Mouse (Mus musculus) T-helper 17 cell (primary cell): Measurements from ENCODE around the gene Mrpl39.

ENCODE experiments used
- in situ Hi-C, 2 experiments: fragments of 300-600 bp; cut with MboI, MseI; formaldehyde crosslinking; loops; 1 replicate in 1 of 2; 2 replicates in 1 of 2; pipeline ENCODE4 v1.15.1; 2025; ENCODE audit warnings: high pct_unique_total_duplicates in 2 of 2

The Mrpl39 gene

DNA sequence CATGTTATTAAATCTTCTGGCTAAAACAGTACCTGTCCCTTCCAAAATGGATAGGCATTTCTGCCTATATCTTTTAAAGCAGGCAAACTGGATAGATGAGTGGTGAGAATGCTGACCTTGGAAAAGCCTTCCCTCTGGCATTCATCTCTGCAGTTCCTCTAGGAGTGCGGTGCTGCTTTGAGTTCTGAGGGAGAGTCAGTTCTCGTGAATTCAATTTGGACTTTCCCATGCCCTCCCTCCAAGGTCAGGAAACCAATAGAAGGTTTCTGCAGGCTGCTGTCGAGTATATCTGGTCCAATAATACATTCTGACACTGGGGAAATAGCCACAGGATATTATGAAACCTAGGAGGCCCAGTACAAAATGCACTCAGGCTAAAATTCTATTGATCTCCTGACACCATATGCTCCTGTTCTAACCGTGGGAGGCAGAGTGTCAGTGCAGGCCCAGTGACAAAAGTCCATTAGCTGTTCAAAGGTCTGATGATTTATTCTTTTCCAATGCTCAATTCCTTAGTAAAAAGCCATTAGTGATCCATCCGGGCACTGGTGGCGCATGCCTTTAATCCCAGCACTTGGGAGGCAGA lies 10.3 kb upstream of the Mrpl39 start:
- in situ Hi-C loops, result no loop called here

DNA sequence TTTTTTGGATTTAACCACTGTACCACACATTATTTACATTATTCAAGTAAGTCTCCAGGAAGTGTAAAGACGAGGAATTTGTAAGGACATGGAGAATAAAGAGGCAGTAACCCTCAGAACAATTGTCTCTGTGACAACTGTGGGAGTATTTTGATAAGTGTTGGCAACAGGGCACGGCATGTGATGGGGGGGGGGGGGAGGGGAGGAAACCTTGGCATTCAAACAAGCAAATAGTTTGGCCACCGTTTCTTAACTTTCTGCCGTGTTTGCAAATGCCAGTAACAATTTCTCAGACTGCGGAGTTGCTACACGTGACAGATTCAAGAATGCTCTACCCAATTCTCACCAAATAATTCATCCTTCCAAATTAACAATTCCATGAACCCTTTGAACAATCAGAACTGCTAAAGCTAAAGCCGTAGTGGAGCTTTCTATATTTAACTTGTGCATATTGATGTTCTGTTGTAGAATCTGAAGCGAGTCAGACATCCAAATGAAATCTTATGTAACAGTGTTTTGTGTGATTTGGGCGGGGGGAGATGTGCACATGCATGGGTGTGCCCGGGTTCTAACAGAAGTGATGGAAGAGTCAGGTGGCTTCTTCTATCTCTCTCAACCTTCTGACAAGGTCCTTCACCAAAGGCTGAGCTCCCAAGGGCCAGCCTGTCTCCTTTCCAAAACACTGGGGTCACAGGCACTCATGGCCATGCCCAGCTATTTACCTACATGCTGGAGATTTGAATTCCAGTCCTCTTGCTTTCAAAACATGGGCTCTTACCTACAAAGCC lies 9.4 kb upstream of the Mrpl39 start:
- in situ Hi-C loops, result no loop called here

DNA sequence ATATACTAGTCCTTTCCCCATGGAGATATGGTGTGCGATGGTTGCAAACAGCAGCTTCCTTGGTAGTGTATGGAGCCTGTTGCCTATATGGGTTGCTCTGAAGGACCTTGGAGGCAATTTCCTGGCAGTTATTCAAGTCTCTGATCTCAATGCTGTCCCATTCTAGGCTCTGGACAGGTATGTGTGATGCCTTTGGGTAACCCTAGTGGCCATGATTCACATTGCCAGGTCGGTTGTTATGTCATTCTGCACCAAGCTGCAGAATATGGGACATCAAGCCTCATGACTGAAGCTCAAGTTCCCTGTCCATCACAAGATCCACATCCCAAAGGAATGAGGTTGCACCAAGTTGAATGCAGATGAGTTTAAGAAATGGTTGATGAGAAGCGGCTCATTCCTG lies 1.8 kb upstream of the Mrpl39 start:
- in situ Hi-C loops, result loop anchor here (5.0 kb wide), 1 partner anchor 95 kb away; the partner anchor contains the start of gene Gabpa (in 2 of the 2)

DNA sequence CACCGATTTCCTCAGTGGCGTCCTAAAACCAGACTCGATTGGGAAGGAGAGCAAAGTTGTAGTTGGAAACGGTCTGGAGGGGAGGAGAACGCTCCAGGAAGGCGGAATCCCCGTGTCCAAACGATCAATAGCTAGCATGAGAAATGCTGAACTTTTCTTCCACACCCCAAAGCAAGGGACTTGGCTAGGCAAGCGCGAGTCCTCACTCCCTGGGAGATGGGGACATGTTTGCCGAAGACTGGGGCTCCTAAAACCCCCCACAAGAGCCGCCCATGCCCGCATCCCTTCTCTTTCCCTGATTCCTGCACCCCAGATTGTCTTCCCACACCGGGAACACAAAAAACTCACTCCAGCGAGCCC lies 756 bp downstream of the Mrpl39 start:
- in situ Hi-C loops, result loop anchor here (5.0 kb wide), 1 partner anchor 98 kb away; the partner anchor contains the start of gene Gabpa (in 2 of the 2)

DNA sequence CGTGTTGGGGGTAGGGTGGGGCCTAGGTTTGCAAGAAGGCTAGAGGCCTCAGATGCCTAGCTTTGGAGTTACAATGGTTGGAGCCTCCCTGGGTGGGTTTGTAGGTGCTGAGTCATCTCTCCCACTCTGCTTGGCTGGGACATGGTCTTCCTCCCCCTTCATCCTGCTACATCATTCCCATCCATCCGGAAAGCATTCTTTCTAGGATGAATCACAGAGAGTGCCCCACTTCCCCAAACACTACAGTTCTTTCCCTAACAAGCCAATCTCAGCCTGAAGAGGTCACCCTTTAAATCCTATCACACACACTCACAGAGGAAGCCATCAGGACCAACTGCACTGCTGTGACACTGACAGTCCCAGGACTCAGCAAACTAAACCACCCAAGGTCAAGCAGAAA lies 14.9 kb downstream of the Mrpl39 start:
- in situ Hi-C loops, result no loop called here

DNA sequence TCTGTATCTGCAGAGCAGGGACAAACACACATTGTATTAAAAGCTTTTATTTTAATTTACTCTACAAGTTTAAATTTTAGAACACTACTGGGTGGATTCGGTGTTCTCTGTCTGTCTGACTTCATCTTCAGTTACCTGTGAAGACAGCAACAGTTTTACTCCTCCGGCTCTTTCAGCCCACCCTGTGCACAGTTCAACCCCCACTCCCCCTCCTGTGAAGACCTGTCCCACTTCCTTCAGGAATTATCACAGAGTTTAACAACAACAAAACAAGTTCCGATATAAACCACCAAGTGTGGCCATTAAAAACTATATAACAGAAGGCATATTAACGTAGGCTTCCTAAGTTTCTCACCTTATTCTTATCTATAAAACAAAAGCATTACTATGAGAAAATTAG lies 17.3 kb downstream of the Mrpl39 start:
- in situ Hi-C loops, result no loop called here

DNA sequence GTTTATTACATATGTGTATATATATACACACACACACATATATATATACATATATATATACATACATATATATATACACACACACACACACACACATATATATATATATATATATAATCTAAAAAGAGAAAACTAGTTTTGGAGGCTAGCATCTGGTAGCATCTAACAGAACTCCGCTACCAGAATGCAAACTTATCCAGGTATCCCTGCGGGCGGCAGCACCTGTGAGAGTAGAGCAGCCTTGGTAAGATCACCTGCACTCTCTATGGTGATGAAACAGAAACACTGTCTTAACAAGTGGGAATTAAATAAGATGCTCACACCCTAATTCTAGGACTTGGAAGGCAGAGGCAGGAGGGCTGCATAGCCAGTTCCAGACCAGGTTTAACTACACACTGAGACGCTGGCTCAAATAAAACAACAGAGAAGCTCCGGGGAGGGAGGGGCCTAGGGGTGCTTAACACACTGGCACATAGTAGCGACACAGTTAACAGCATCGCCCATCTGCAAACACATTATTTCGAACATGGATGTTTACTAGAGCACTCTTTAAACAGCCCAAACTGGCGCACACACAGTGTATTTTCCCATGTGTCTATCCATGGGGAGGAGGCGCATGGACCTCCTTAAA lies 17.8 kb downstream of the Mrpl39 start:
- in situ Hi-C loops, result no loop called here

DNA sequence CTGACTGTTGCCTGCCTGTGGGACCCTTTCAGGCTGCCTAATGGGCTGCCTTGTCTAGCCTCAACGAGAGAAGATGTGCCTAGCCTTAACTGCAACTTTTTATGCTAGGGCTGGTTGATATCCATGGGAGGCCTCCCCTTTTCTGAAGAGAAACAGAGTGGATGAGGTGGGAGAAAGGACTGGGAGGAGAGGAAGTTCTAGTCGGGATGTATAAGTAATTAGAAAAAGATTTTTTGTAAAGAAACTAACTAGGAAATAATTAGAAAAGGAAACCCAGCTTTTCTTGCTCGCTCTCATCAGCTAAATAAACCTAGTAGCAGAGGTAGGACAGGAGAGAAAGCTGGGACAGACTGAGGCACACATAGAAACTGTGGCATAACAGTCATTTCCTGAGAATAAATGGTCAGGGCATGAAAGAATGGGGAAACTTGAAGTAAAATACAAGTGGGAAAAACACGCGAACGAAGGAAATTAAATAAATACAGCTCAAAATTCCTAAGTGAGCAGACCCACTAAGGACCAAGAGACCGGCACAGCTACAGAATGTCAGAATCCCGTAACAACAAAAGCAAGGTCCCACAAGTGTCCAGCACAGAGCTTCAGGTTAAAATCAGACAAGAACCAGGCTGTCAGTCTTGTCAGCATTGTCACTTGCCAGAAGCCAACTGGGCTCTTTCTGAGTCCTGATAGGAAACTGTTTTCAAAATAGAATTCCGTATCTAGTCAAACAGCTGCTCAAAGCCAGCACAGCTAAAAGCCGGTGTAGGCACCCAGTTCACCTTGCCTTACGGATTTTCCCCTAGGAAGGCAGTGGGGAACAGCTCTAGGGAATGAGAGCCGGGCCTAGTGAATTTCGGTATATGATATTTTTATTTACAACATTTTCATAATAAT lies 18.6 kb downstream of the Mrpl39 start:
- in situ Hi-C loops, result no loop called here

DNA sequence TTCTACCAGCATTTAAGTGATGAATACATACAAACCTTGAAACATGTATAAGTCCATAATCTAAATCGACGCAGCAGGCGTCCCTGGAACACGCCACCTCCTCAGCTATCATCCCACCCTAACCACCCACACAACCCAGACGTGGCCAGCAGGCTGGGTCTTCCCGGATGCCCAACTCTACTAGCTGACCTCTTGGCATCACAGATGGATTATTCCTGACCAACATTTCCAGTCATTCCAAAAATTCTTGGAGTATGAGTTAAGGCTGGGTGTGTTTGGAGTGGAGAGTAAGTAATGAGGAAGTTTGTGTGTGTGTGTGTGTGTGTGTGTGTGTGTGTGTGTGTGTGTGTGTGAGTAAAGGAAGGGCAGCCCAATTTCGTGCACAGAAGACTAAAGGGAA lies 19.3 kb downstream of the Mrpl39 start:
- in situ Hi-C loops, result no loop called here

DNA sequence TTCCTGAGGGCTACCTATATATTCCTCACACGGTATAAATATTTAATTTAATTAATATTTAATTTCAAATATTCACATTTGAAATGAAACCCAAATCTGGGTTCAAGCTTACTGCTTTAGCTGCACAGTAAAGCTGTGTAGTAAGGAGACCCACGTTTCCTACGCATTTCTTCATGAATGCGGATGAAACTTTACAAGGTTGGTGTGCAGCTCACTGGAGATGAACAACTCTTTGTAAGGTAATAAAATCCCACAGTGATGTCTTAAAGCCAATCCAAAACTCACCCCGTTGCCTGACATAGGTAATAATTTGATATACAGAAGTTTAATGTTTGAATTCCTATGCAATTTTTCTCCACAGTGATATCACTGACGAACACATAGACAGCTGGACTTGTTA lies 20.6 kb downstream of the Mrpl39 start:
- in situ Hi-C loops, result no loop called here

DNA sequence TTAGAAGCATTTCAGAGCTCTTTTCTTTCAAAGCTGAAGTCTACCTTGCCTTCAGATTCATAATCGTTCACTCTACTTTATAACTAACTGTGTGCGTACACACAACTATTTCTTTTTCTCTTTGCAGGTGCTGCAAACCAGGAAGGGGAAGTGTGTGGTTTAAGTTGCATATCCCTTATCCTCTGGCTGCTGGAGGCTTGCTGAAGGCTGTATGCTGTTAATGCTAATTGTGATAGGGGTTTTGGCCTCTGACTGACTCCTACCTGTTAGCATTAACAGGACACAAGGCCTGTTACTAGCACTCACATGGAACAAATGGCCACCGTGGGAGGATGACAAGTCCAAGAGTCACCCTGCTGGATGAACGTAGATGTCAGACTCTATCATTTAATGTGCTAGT lies 21.6 kb downstream of the Mrpl39 start:
- in situ Hi-C loops, result no loop called here

DNA sequence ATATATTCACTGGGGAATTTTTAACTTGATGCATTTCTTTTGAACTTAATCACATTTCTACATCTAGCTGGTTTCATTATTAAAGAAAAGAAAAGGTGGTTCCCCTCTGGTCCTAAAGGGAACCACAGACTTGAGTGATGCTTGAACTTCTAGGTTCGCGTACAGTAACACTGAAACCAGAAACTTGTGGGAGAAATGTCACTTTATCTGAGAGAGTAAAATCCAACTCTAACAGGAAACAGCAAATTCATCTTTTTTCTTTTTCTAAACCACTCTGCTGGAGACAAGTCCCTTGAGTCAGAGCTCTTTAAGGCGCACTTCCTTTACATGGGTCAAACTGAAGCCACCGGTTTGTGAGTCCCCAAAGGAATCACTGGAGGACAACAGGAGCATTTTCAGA lies 22.4 kb downstream of the Mrpl39 start:
- in situ Hi-C loops, result no loop called here

DNA sequence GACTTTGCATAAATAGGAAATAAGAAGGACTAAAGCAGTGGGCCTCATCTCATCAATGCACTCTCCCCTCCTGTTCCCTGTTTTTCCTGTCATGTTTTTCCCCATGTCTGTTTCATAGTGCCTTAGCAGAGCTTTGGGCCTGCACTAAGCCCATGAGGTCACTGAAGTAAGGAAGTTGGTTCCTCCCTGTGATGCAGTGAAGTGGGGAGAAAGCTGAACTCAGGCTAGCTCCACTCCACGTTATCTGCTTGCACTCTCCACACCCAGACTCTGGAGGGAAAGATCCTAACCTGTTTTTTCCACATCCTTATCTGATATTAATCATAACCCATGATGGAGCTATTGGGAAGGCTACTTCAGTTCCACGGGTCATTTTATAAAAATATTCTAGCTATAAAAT lies 26.9 kb downstream of the Mrpl39 start:
- in situ Hi-C loops, result no loop called here

DNA sequence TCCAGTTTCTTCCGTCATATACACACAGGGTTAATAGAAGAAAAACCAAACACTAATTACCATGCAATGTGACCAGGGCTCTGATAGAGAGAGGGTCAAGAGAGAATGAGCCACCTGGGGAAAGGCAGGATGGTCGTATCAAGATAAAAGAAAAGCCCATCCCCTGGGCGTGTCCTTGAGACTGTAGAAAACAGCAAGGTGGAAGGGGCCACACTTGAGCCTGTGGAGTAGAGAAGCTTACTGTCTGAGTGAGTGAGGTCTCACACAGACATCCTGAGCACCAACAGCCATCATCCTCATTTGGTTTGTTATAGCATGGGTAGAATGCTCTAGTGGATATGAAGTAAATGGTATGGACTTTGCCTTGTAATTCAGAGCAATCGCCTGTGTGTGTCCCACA lies 27.7 kb downstream of the Mrpl39 start:
- in situ Hi-C loops, result no loop called here

DNA sequence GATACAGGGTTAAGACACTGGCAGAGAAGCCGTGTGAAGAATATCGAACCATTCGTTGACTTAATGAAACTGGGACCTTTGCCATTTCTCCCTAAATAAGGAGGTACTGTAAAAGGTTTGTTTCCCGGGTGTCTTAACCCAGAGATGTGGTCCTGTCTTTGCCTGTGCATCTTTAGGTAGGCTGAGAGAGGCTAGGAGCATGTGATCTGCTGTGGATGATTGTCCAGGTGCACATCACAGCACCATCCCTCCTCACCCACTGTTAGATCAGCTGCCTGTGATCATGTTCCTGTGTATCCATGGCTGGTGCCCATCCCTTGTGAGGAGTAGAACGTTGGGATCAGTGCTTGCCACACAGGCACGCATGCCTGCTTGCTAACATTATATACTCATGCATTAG lies 29.0 kb downstream of the Mrpl39 start:
- in situ Hi-C loops, result no loop called here

DNA sequence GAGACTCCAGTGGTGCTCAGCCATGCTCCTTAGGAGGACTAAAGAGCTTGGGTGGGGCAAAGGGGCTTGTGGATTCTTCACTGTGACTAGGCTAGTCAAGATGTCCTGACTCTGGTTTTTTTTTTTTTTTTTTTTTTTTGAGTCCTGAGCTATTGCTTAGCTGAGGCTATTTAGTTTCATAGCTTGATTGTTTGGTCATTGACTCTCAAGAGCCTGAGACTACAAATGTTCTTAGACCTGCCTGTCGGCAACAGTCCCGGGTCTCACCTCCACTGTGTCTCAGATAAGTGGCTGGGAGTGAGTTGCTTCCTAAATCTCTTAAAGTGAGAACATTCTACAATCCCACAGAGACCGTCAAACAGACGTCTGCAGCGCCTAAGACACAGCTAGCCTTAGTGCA lies 30.0 kb downstream of the Mrpl39 start:
- in situ Hi-C loops, result no loop called here

DNA sequence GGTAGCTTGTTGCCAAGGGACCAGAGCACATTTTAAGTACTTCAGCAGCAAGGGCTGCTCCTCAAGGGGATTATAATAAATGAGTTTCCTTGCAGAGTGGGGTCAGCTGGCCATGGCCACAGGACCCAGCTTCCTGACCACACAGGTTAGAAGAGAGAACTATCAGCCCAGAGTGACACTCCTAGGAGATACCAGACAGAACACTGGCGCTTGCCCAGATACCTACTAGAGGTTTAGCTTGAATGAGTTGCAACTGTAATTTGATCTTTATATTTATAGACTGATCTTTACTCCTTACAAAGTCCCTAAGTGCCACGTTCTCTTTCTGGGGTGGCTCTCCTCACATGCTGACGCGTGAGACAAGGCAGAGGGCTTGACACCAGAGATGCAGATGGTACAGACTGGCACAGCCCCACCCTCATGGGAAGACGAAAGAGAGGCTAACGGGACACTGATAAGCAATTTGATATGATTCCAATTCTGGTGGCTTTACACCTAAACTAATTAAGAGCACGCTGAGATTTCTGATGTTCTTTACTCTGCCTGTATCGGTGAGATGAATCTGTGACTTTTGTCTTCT lies 30.8 kb downstream of the Mrpl39 start:
- in situ Hi-C loops, result loop anchor here in 1 of 2 experiments (5.0 kb wide), 2 partner anchors 57 to 122 kb away; no protein-coding TSS in a partner anchor

DNA sequence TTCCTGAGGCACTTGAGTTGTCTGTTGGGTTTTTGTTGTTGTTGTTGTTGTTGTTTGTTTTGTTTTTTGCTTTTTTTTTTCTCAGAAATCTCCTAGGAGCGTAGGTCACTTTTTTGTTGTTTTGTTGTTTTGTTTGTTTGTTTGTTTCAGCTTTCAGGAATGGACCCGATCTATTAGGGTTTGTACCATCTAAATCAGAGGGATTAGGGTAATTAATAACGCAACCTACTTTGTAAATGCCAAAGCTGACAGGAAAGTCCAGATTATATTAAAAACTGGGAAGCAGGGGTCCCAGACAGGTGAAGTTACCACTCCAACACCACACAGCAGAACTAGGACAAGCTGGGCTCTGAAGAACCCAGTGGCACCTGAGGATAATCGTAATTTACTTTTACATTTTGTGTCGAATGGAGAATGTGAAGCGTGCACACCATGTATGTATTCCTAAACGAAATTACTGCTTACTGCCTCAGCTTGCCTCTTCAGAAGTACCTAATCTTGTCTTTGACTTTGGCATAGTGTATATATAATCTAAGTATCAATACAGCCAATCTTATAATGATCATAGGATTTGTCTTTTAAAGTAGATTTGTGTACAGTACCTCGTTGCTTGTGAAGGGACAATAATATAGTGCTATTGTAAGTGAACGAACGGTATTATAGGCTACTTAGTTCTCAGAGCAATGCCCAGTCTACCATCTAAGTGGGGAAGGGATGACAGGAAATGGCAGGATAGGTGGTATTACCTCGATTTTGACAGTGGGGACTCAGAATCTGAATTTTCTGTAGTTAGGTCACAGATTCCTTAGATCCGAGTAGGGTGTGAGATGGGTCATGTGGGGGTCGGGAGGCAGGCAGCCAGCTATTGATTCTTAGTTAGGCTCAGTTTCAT lies 31.5 kb downstream of the Mrpl39 start:
- in situ Hi-C loops, result loop anchor here in 1 of 2 experiments (5.0 kb wide), 2 partner anchors 57 to 122 kb away; no protein-coding TSS in a partner anchor

DNA sequence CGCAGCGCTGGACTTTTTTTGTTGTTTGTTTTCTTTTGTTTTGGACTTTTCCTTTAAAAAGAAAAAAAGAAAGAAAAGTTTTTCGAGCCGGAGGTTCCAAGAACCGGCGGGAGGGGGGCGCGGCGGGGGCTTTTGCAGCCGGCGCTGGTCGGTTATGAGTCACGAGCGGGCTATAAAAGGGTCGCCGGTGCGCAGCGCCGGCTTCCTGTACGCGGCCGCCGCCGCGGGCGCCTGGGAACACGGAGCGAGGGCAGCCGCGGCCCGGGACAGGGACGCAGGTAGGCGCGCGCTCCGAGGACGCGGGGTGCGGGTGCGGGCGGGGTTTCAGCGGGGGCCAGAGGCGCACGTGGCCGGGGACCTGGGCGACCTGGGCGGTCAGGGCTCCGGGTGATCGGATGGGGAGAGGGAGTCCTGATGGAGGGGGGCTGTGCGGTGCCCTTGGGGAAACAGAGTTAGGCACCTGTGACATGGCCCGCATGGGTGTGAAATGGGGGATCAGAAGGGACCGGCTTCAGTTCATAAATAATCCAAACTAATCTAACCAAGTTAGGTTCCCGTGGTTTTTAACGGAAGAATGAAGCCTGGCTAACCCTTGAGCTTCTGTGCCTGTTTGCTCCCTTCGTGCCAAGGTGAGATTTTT lies 32.3 kb downstream of the Mrpl39 start:
- in situ Hi-C loops, result loop anchor here in 1 of 2 experiments (5.0 kb wide), 2 partner anchors 56 to 121 kb away; no protein-coding TSS in a partner anchor
